ENCODE assay signal across 8 mouse cellular contexts in the genomic region with DNA sequence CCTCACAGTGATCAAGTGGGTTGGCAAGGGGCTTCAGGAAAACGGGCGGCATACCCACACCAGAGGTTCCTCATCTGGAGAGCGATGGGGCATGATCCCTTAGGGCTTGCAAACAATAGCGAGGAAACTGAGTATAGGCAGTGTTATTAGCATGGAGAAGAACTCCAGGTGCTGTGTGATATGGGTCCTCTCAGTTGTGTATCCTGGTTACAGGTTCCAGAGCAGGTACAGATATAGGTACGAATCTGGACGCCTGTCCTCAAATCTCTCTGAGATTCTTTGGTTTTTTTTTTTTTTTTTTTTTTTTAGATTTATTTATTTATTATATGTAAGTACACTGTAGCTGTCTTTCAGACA. TPM values are rescaled to one million over a fixed set of nuclear protein-coding genes. Genes with fewer than 3 reads are reported as not detected.
DNase-seq lines count a peak whose midpoint lies in the region; ATAC-seq and TF ChIP-seq lines count a peak whose summit lies in the region.

No protein-coding gene starts in this region.

- H3K9me3 ChIP-seq in heart, embryonic 16.5 days (replicated peaks; ENCODE audit: control insufficient read depth, low read length): no peaks in the 10 kb centered on the region
- no peaks in the 10 kb centered on the region for H3K9me3 ChIP-seq in hindbrain, embryonic 12.5 days (replicated peaks)
- no peaks in the 10 kb centered on the region for H3K9me3 ChIP-seq in midbrain, embryonic 10.5 days (replicated peaks)

- ATAC-seq in heart, embryonic 16.5 days (replicated peaks; ENCODE audit: extremely low read depth, insufficient read depth, low FRiP score): peak; percentile 35
- ATAC-seq in Patski: peak; percentile 22
- ATAC-seq in hindbrain, embryonic 12.5 days (ENCODE audit: low FRiP score): peak; percentile 75; the same call in 1 of the 2 replicates

- 0 out of 2 replicates have a peak overlapping the region, but pooled peaks have one; percentile 66 for H3K27ac ChIP-seq in heart, embryonic 16.5 days (ENCODE audit: low read length)
- no peak overlapping the region for H3K27ac ChIP-seq in hindbrain, embryonic 12.5 days
- peak overlapping the region; percentile 90 for H3K27ac ChIP-seq in midbrain, embryonic 10.5 days (replicated peaks)

- no peak for DNase-seq in heart, postnatal 25 days (ENCODE audit: low spot score)
- DNase-seq in Patski (ENCODE audit: low read depth, low spot score): no peak
- DNase-seq in midbrain, embryonic 10.5 days (ENCODE audit: low spot score): no peak
- no peak for DNase-seq in embryo, embryonic 10.5 days (ENCODE audit: low spot score)
- DNase-seq in kidney, postnatal 14 days: no peak
- DNase-seq in right cerebral cortex, postnatal 25 days: no peak

- intact Hi-C loops in heart, postnatal 25 days (cut with DNase I): loop anchor here (2.0 kb wide), 1 partner anchor 21 kb away; no protein-coding TSS in a partner anchor

- TF ChIP-seq CTCF in Patski (IDR thresholded peaks at IDR 0.05): no peak

- CTCF ChIA-PET in Patski (lab: Charles Lee): interaction anchor here (1.5 kb wide), 1 partner anchor 21 kb away, joined by 5 read pairs; no protein-coding TSS in a partner anchor

- H3K4me1 ChIP-seq in heart, embryonic 16.5 days (ENCODE audit: control insufficient read depth, insufficient read depth, low read length): no peaks in the 10 kb centered on the region
- peaks cover 8% of the 10 kb centered on the region; the same call in 1 of the 2 replicates for H3K4me1 ChIP-seq in hindbrain, embryonic 12.5 days
- H3K4me1 ChIP-seq in midbrain, embryonic 10.5 days: peaks cover 10% of the 10 kb centered on the region

- H3K4me2 ChIP-seq in heart, embryonic 16.5 days (ENCODE audit: low read depth, low read length): peak overlapping the region; percentile 74
- H3K4me2 ChIP-seq in hindbrain, embryonic 12.5 days (replicated peaks): peak overlapping the region; percentile 61

- POLR2A ChIA-PET in Patski (lab: Charles Lee): interaction anchor here (1.2 kb wide), 1 partner anchor 22 kb away, joined by 3 read pairs; no protein-coding TSS in a partner anchor

- H3K36me3 ChIP-seq in heart, embryonic 16.5 days (ENCODE audit: control insufficient read depth, insufficient read depth): no peaks in the 10 kb centered on the region
- H3K36me3 ChIP-seq in hindbrain, embryonic 12.5 days: peaks cover 14% of the 10 kb centered on the region
- H3K36me3 ChIP-seq in midbrain, embryonic 10.5 days: peaks cover 19% of the 10 kb centered on the region

- in situ Hi-C loops in Patski (cut with MboI; ENCODE audit: low pct_unique_long_range_greater_than_20kb): no loop called here

- WGBS in heart, embryonic 16.5 days: 33% methylated on average over 6 of the region's 6 CpGs
- WGBS in hindbrain, embryonic 12.5 days: 44% methylated on average over 6 of the region's 6 CpGs
- WGBS in midbrain, embryonic 10.5 days: 46% methylated on average over 6 of the region's 6 CpGs

- peak overlapping the region; percentile 60 for H3K4me3 ChIP-seq in heart, embryonic 16.5 days (ENCODE audit: low read length)
- peak overlapping the region; percentile 36 for H3K4me3 ChIP-seq in hindbrain, embryonic 12.5 days
- H3K4me3 ChIP-seq in midbrain, embryonic 10.5 days: peak overlapping the region; percentile 58

- H3K9ac ChIP-seq in heart, embryonic 16.5 days (ENCODE audit: low read length): peak overlapping the region; percentile 85
- H3K9ac ChIP-seq in hindbrain, embryonic 12.5 days: peak overlapping the region; percentile 57

- H3K27me3 ChIP-seq in heart, embryonic 16.5 days (ENCODE audit: control insufficient read depth, insufficient read depth, low read length): no peaks in the 10 kb centered on the region
- no peaks in the 10 kb centered on the region for H3K27me3 ChIP-seq in Patski
- H3K27me3 ChIP-seq in hindbrain, embryonic 12.5 days: no peaks in the 10 kb centered on the region
- H3K27me3 ChIP-seq in midbrain, embryonic 10.5 days (ENCODE audit: low read depth, poor library complexity, severe bottlenecking): no peaks in the 10 kb centered on the region

RNA-seq across cellular contexts. Expression of gene 1700030K09Rik, which starts 0.3 kb away (rescaled TPM):
- polyA plus RNA-seq in heart, embryonic 16.5 days (2015; fragmentation: Nextera tagmentation; extraction: Ambion mirVana): 9.8 and 10.3 TPM in 2 replicates
- total RNA-seq in heart, postnatal 25 days (2021): 1 to 10 TPM; 4.6 to 7.5 TPM
- 11.3 TPM for polyA plus RNA-seq in Patski (2021)
- 15.9 and 16.5 TPM in 2 replicates for polyA plus RNA-seq in hindbrain, embryonic 12.5 days (2016; fragmentation: Nextera tagmentation; extraction: Ambion mirVana)
- polyA plus RNA-seq in midbrain, embryonic 10.5 days (2016; fragmentation: Nextera tagmentation; extraction: Ambion mirVana): 16.5 and 16.9 TPM in 2 replicates

RNA-seq across cellular contexts. Expression of gene Calr3, which starts 0.3 kb away (rescaled TPM):
- 1.4 and 1.5 TPM in 2 replicates for polyA plus RNA-seq in heart, embryonic 16.5 days (2015; fragmentation: Nextera tagmentation; extraction: Ambion mirVana)
- total RNA-seq in heart, postnatal 25 days (2021): 10 to 100 TPM; 13.1 to 15.4 TPM
- 7.1 TPM for polyA plus RNA-seq in Patski (2021)
- 1.3 and 1.9 TPM in 2 replicates for polyA plus RNA-seq in hindbrain, embryonic 12.5 days (2016; fragmentation: Nextera tagmentation; extraction: Ambion mirVana)
- 1.8 and 2.1 TPM in 2 replicates for polyA plus RNA-seq in midbrain, embryonic 10.5 days (2016; fragmentation: Nextera tagmentation; extraction: Ambion mirVana)

RNA-seq across cellular contexts. Expression of gene Eps15l1, which starts 22.7 kb away (rescaled TPM):
- 38.8 and 40.2 TPM in 2 replicates for polyA plus RNA-seq in heart, embryonic 16.5 days (2015; fragmentation: Nextera tagmentation; extraction: Ambion mirVana)
- 10 to 100 TPM; 38.9 to 41.8 TPM for total RNA-seq in heart, postnatal 25 days (2021)
- 63.4 TPM for polyA plus RNA-seq in Patski (2021)
- polyA plus RNA-seq in hindbrain, embryonic 12.5 days (2016; fragmentation: Nextera tagmentation; extraction: Ambion mirVana): 74.3 and 74.5 TPM in 2 replicates
- polyA plus RNA-seq in midbrain, embryonic 10.5 days (2016; fragmentation: Nextera tagmentation; extraction: Ambion mirVana): 71.2 and 77.2 TPM in 2 replicates

RNA-seq across cellular contexts. Expression of gene Cherp, which starts 31.1 kb away (rescaled TPM):
- polyA plus RNA-seq in heart, embryonic 16.5 days (2015; fragmentation: Nextera tagmentation; extraction: Ambion mirVana): 36.8 and 45.6 TPM in 2 replicates
- total RNA-seq in heart, postnatal 25 days (2021): 10 to 100 TPM; 33.5 to 35.2 TPM
- 61.6 TPM for polyA plus RNA-seq in Patski (2021)
- 66.5 and 75.3 TPM in 2 replicates for polyA plus RNA-seq in hindbrain, embryonic 12.5 days (2016; fragmentation: Nextera tagmentation; extraction: Ambion mirVana)
- 96.8 and 105 TPM in 2 replicates for polyA plus RNA-seq in midbrain, embryonic 10.5 days (2016; fragmentation: Nextera tagmentation; extraction: Ambion mirVana)

RNA-seq across cellular contexts. Expression of gene Slc35e1, which starts 48.4 kb away (rescaled TPM):
- 7.8 and 13.1 TPM in 2 replicates for polyA plus RNA-seq in heart, embryonic 16.5 days (2015; fragmentation: Nextera tagmentation; extraction: Ambion mirVana)
- total RNA-seq in heart, postnatal 25 days (2021): 10 to 100 TPM; 70.1 to 70.3 TPM
- 40.3 TPM for polyA plus RNA-seq in Patski (2021)
- 22.2 and 27.8 TPM in 2 replicates for polyA plus RNA-seq in hindbrain, embryonic 12.5 days (2016; fragmentation: Nextera tagmentation; extraction: Ambion mirVana)
- 13.1 and 16.3 TPM in 2 replicates for polyA plus RNA-seq in midbrain, embryonic 10.5 days (2016; fragmentation: Nextera tagmentation; extraction: Ambion mirVana)

Comparison
In these comparisons a context has a peak if more than half of its experiments do, and no peak if none do; other contexts are left out.
1. ATAC-seq: peak in every context shown above with its lines; median percentile 75 in hindbrain, embryonic 12.5 days; 35 in heart, embryonic 16.5 days; 22 in Patski.